Mouse (Mus musculus) midbrain, embryonic 12.5 days (tissue): Measurements from ENCODE around the gene Trmo. TPM values are rescaled to one million over a fixed set of nuclear protein-coding genes. Genes with fewer than 3 reads are reported as not detected.

Source experiments
- ATAC-seq: fragments of 200-750 bp; cut with Nextera tagmentation; 2 replicates; pipeline ENCODE4 v1.8.0; 2017; ENCODE audit warnings: low read depth, moderate TSS enrichment, moderate library complexity; ENCODE audit not compliant: low FRiP score
- H3K27ac ChIP-seq: fragments of 300-500 bp; sonication (generic); replicated peaks from 2 replicates; pipeline ENCODE4 v1.5.1; 2016; ENCODE audit warnings: mild to moderate bottlenecking
- H3K27me3 ChIP-seq: fragments of 300-500 bp; sonication (generic); 2 replicates; pipeline ENCODE4 v1.6.1; 2016; ENCODE audit warnings: mild to moderate bottlenecking
- H3K36me3 ChIP-seq: fragments of 300-500 bp; sonication (generic); 2 replicates; pipeline ENCODE4 v1.6.1; 2016
- H3K4me1 ChIP-seq: fragments of 300-500 bp; sonication (generic); 2 replicates; pipeline ENCODE4 v1.6.1; 2016
- H3K4me2 ChIP-seq: fragments of 300-500 bp; sonication (generic); replicated peaks from 2 replicates; pipeline ENCODE4 v1.6.1; 2016; ENCODE audit warnings: mild to moderate bottlenecking, moderate library complexity
- H3K4me3 ChIP-seq: fragments of 300-500 bp; sonication (generic); 2 replicates; pipeline ENCODE4 v1.5.1; 2016; ENCODE audit warnings: mild to moderate bottlenecking
- H3K9ac ChIP-seq: fragments of 300-500 bp; sonication (generic); replicated peaks from 2 replicates; pipeline ENCODE4 v1.6.1; 2016; ENCODE audit warnings: mild to moderate bottlenecking, moderate library complexity
- H3K9me3 ChIP-seq: fragments of 300-500 bp; sonication (generic); 2 replicates; pipeline ENCODE4 v1.6.1; 2016; ENCODE audit warnings: mild to moderate bottlenecking
- WGBS: fragments of 180-500 bp; shearing (Covaris S2); methylation state at CpG from one replicate; pipeline ENCODE4 v1.1.7; 2016; 5-methylcytosine and 5-hydroxymethylcytosine counted together
- polyA plus RNA-seq: library from polyadenylated mRNA; unstranded; fragments of >200 nt; fragmentation: Nextera tagmentation; extraction: Ambion mirVana; gene quantifications from 2 replicates; pipeline ENCODE4 v1.2.1, GENCODE M21; 2016

Gene Trmo
- polyA plus RNA-seq: 9.4 and 10.0 TPM in 2 replicates

- peaks cover 7% of the 10 kb centered on the region; the same call in 1 of the 2 replicates for H3K4me1 ChIP-seq
- peak within 1 kb of the TSS; percentile 66 for H3K4me3 ChIP-seq
- peak within 1 kb of the TSS; percentile 83 for H3K27ac ChIP-seq
- no peaks in the 10 kb centered on the region for H3K27me3 ChIP-seq
- peak; percentile 95 for ATAC-seq
- H3K9ac ChIP-seq: peak within 1 kb of the TSS; percentile 79
- peaks cover 18% of the 10 kb centered on the region for H3K36me3 ChIP-seq
- H3K4me2 ChIP-seq: peak within 1 kb of the TSS; percentile 57
- H3K9me3 ChIP-seq: no peaks in the 10 kb centered on the region
- under 1% methylated on average over 56 of the region's 56 CpGs for WGBS
These were observed at the start of gene Trmo for GRCm38 (mm10) chr4:46389013-46389611. Gene Trmo, minus strand, starts transcription at chr4:46389437.

- Histone ChIP-seq H3K9ac (no peak overlapping the region), H3K27me3 (no peaks in the 10 kb centered on the region), H3K36me3 (no peaks in the 10 kb centered on the region), H3K9me3 (no peaks in the 10 kb centered on the region), H3K4me1 (peaks cover 8% of the 10 kb centered on the region; the same call in 1 of the 2 replicates), H3K4me2 (no peak overlapping the region), H3K27ac (no peak overlapping the region), H3K4me3 (no peak overlapping the region)
- WGBS: 89% methylated on average over 12 of the region's 12 CpGs
- no peak for ATAC-seq
These were observed 43.3 kb upstream of the Trmo start for GRCm38 (mm10) chr4:46432339-46433036.

DNA sequence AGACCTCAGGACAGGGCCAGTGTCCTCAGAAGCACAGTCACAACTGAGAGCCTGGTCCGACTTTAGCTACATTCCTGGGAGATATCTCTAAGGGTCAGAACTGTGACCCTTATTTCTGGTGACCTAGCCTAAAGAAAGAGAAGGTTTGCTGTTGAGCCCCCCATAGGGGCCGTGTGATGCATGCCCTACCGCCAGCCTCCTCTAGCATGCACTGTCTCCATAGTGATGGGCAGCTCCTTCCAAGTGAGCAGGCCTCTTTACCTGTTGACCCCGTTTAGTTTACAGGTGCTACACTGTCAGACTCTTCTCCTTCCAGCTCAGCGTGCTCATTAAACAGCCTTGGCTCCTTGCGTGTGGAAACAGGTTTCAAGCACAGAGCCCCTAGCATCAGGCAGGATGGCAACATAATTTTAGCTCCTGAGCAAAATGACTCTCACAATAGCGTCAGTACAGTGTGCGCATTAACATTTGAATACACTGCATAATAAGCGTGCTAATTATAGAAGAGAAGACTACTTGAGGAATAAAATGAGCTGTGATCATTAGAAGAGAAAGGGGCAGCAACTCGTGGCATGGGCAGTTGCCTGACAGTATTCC, 39.8 kb upstream of the Trmo start:
- Histone ChIP-seq H3K4me2 (no peak overlapping the region), H3K9ac (no peak overlapping the region), H3K9me3 (no peaks in the 10 kb centered on the region), H3K27ac (no peak overlapping the region), H3K4me3 (no peak overlapping the region), H3K36me3 (no peaks in the 10 kb centered on the region), H3K27me3 (no peaks in the 10 kb centered on the region), H3K4me1 (peaks cover 8% of the 10 kb centered on the region; the same call in 1 of the 2 replicates)
- no peak; the same call in 1 of the 2 replicates for ATAC-seq
- WGBS: 64% methylated on average over 10 of the region's 10 CpGs

DNA sequence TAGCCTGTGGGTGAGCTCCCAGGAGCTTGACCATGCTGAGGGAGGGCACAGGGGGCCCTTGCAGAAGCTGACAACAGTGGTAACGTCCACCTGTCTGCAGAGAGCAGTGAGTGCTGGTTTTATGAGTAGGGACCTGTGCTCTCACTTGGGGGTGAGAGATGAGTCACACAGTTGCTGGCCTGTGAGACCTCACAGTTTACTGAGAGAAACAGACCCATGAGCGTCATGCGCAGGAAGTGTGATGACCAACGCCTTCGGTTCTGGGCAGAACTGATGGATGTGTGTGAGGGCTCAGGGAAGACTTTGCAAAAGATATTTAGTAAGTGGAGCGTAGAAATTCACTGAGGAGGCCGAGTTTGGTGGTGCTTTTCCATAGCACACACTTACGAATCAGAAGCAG, 33.4 kb upstream of the Trmo start:
- no peak for ATAC-seq
- Histone ChIP-seq H3K4me3 (no peak overlapping the region), H3K4me2 (no peak overlapping the region), H3K27ac (no peak overlapping the region), H3K27me3 (no peaks in the 10 kb centered on the region), H3K4me1 (no peaks in the 10 kb centered on the region), H3K9ac (no peak overlapping the region), H3K36me3 (no peaks in the 10 kb centered on the region), H3K9me3 (no peaks in the 10 kb centered on the region)
- WGBS: 78% methylated on average over 8 of the region's 8 CpGs

DNA sequence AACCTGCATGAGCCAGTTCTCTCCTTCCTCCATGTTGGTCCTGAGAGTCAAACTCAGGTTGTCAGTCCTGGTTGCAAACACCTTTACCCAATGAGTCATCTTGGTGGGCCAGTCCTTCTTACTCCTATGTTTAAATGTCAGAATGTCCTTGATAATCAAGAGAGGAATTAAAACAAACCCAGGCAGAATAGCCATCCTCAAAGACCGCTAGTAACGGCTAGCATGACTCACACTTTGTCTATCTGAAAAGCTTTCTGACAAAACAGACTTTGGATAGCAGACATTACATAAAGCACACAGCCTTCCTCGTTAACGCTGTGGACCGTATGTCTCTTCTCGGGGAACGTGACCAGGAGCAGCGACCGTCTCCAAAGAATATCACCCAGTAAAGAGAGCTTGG, 29.6 kb upstream of the Trmo start:
- Histone ChIP-seq H3K9ac (no peak overlapping the region), H3K9me3 (no peaks in the 10 kb centered on the region), H3K27me3 (no peaks in the 10 kb centered on the region), H3K36me3 (no peaks in the 10 kb centered on the region), H3K4me2 (no peak overlapping the region), H3K27ac (no peak overlapping the region), H3K4me1 (no peaks in the 10 kb centered on the region), H3K4me3 (no peak overlapping the region)
- 89% methylated on average over 9 of the region's 9 CpGs for WGBS
- no peak for ATAC-seq

DNA sequence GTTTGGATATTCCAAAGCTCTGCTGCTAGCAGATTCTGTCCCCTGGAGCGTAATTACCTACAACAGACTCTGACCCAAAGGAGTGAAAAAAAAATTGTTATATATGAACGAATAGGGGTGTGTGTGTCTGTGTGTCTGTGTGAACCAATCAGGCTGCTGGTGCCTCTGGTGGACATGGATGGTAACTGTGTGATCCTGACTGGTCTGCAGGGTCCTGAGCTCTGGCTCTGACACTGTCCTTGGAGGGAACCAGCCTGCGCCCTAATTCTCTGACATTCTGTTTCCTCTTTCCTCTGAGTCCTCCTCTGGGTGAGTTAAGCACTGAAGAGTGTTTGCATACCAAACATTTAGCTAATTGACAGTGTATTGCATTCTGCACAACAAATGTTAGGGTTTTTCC, 28.3 kb upstream of the Trmo start:
- ATAC-seq: no peak
- Histone ChIP-seq H3K9me3 (no peaks in the 10 kb centered on the region), H3K9ac (no peak overlapping the region), H3K36me3 (no peaks in the 10 kb centered on the region), H3K4me3 (no peak overlapping the region), H3K27me3 (no peaks in the 10 kb centered on the region), H3K4me2 (no peak overlapping the region), H3K4me1 (no peaks in the 10 kb centered on the region), H3K27ac (no peak overlapping the region)
- 69% methylated on average over 3 of the region's 3 CpGs for WGBS

DNA sequence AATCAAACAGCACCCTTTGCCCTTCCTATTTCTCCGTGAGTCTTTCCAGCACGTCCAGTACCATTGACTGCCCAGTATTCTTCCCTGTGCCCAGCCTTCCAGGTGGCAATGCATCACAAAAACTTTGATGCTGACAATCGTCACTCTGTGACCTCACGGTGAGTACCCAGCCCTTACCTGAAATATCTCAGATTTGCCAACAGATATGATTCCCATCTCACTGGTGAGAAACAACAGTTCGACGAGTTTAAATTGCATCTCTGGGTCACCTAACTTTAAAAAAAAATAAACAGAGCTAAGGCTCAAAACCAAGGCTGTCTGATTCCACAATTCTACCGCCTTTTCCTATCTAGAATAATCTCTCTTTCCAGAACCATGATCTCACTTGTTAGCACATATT, 24.2 kb upstream of the Trmo start, which contains the start of gene Hemgn:
Hemgn (minus strand) TSS at position 101 of the 400 bp plus-strand sequence.
- WGBS: 82% methylated on average over 7 of the region's 7 CpGs
- no peak within 1 kb of the TSS for H3K4me3 ChIP-seq
- no peak within 1 kb of the TSS for H3K9ac ChIP-seq
- no peaks in the 10 kb centered on the region for H3K9me3 ChIP-seq
- no peak within 1 kb of the TSS for H3K27ac ChIP-seq
- ATAC-seq: no peak
- no peaks in the 10 kb centered on the region for H3K36me3 ChIP-seq
- no peaks in the 10 kb centered on the region for H3K27me3 ChIP-seq
- no peaks in the 10 kb centered on the region for H3K4me1 ChIP-seq
- no peak within 1 kb of the TSS for H3K4me2 ChIP-seq

DNA sequence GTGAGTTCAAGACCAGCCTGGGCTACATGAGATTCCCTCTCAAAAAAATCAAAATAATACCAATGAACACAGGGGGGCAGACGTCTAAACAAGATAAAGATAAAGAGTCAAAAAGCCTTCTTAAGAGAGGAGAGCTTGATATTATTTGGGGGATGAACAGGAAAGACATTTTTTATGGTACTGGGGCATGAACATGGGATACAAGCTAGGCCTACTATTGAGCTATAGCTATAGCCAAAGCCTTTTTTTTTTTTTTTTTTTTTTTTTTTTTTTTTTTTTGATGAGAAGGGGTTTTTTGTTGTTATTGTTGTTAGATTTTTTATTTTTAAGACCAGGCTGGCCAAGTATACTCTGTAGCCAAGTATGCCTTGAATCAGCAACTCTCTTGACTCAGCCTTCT, 22.9 kb upstream of the Trmo start:
- Histone ChIP-seq H3K27ac (no peak overlapping the region), H3K36me3 (no peaks in the 10 kb centered on the region), H3K4me1 (no peaks in the 10 kb centered on the region), H3K27me3 (no peaks in the 10 kb centered on the region), H3K9ac (no peak overlapping the region), H3K4me3 (no peak overlapping the region), H3K4me2 (no peak overlapping the region), H3K9me3 (no peaks in the 10 kb centered on the region)
- ATAC-seq: no peak
- WGBS: 65% methylated on average over 1 of the region's 1 CpGs

- 89% methylated on average over 6 of the region's 6 CpGs for WGBS
- Histone ChIP-seq H3K27ac (no peak overlapping the region), H3K4me3 (no peak overlapping the region), H3K4me2 (no peak overlapping the region), H3K4me1 (no peaks in the 10 kb centered on the region), H3K9me3 (no peaks in the 10 kb centered on the region), H3K27me3 (no peaks in the 10 kb centered on the region), H3K36me3 (no peaks in the 10 kb centered on the region), H3K9ac (no peak overlapping the region)
- no peak for ATAC-seq
These were observed 22.3 kb upstream of the Trmo start for GRCm38 (mm10) chr4:46411489-46411888.

- no peak overlapping the region for H3K4me3 ChIP-seq
- no peak for ATAC-seq
- H3K9me3 ChIP-seq: no peaks in the 10 kb centered on the region
- H3K9ac ChIP-seq: no peak overlapping the region
- no peak overlapping the region for H3K27ac ChIP-seq
- no peaks in the 10 kb centered on the region for H3K36me3 ChIP-seq
- no peak overlapping the region for H3K4me2 ChIP-seq
- H3K4me1 ChIP-seq: no peaks in the 10 kb centered on the region
- 90% methylated on average over 5 of the region's 5 CpGs for WGBS
- H3K27me3 ChIP-seq: no peaks in the 10 kb centered on the region
These were observed 21.4 kb upstream of the Trmo start for GRCm38 (mm10) chr4:46410677-46411076.

GRCm38 (mm10) chr4:46406966-46407703, 17.9 kb upstream of the Trmo start:
- Histone ChIP-seq H3K27ac (no peak overlapping the region), H3K9me3 (no peaks in the 10 kb centered on the region), H3K36me3 (no peaks in the 10 kb centered on the region), H3K9ac (no peak overlapping the region), H3K4me3 (no peak overlapping the region), H3K27me3 (no peaks in the 10 kb centered on the region), H3K4me1 (no peaks in the 10 kb centered on the region), H3K4me2 (no peak overlapping the region)
- 90% methylated on average over 8 of the region's 8 CpGs for WGBS
- ATAC-seq: no peak
